Mouse (Mus musculus): Measurements from ENCODE around the gene Cd4. TPM values are rescaled to one million over a fixed set of nuclear protein-coding genes. Genes with fewer than 3 reads are reported as not detected.

Gene Cd4
- polyA plus RNA-seq, 1 experiment from 2014 or later, result 0.08 TPM

- 66% methylated on average over 18 of the region's 18 CpGs for WGBS
- H3K4me2 ChIP-seq, result no peak overlapping the region
- H3K9me3 ChIP-seq (replicated peaks), result no peaks in the 10 kb centered on the region
- no peak overlapping the region for H3K9ac ChIP-seq
- H3K27me3 ChIP-seq, result no peaks in the 10 kb centered on the region
- peaks cover 4% of the 10 kb centered on the region; the same call in 1 of the 2 replicates for H3K36me3 ChIP-seq (ENCODE audit: poor library complexity, severe bottlenecking)
- ATAC-seq, result no peak
- peaks cover 40% of the 10 kb centered on the region for H3K4me1 ChIP-seq
- H3K27ac ChIP-seq, result no peak overlapping the region
- no peak overlapping the region for H3K4me3 ChIP-seq
Measured at GRCm38 (mm10) chr6:124865766-124866362, 22.2 kb downstream of the Cd4 start.

- peak within 1 kb of the TSS; percentile 62 for H3K4me3 ChIP-seq
- peaks cover 6% of the 10 kb centered on the region; the same call in 1 of the 2 replicates for H3K36me3 ChIP-seq (ENCODE audit: poor library complexity, severe bottlenecking)
- no peaks in the 10 kb centered on the region for H3K27me3 ChIP-seq
- ATAC-seq, result peak; percentile 70
- no peaks in the 10 kb centered on the region for H3K9me3 ChIP-seq (replicated peaks)
- WGBS, result under 1% methylated on average over 34 of the region's 43 CpGs
- H3K4me2 ChIP-seq, result peak within 1 kb of the TSS; percentile 69
- H3K9ac ChIP-seq, result peak within 1 kb of the TSS; percentile 76
- peak within 1 kb of the TSS; percentile 86 for H3K27ac ChIP-seq
- H3K4me1 ChIP-seq, result peaks cover 56% of the 10 kb centered on the region
Measured at GRCm38 (mm10) chr6:124863658-124864298, 24.2 kb downstream of the Cd4 start, which contains the start of gene Gpr162. TSS of gene Gpr162 (minus strand) at chr6:124863983.

GRCm38 (mm10) chr6:124863125-124863657, 24.8 kb downstream of the Cd4 start:
- under 1% methylated on average over 16 of the region's 16 CpGs for WGBS
- Histone ChIP-seq H3K36me3 (ENCODE audit: poor library complexity, severe bottlenecking) (peaks cover 6% of the 10 kb centered on the region; the same call in 1 of the 2 replicates), H3K9ac (peak overlapping the region; percentile 76), H3K9me3 (replicated peaks) (no peaks in the 10 kb centered on the region), H3K27ac (peak overlapping the region; percentile 86), H3K4me1 (peaks cover 62% of the 10 kb centered on the region), H3K4me2 (peak overlapping the region; percentile 69), H3K27me3 (no peaks in the 10 kb centered on the region), H3K4me3 (peak overlapping the region; percentile 62)
- peak; percentile 28 for ATAC-seq

GRCm38 (mm10) chr6:124862406-124863124, 25.5 kb downstream of the Cd4 start:
- H3K4me3 ChIP-seq, result peak overlapping the region; percentile 62
- peak overlapping the region; percentile 86 for H3K27ac ChIP-seq
- H3K4me1 ChIP-seq, result peaks cover 68% of the 10 kb centered on the region
- H3K27me3 ChIP-seq, result no peaks in the 10 kb centered on the region
- H3K9ac ChIP-seq, result peak overlapping the region; percentile 76
- no peaks in the 10 kb centered on the region for H3K9me3 ChIP-seq (replicated peaks)
- H3K4me2 ChIP-seq, result peak overlapping the region; percentile 69
- ATAC-seq, result peak; percentile 1; the same call in 1 of the 2 replicates
- WGBS, result 12% methylated on average over 7 of the region's 8 CpGs
- H3K36me3 ChIP-seq (ENCODE audit: poor library complexity, severe bottlenecking), result peaks cover 6% of the 10 kb centered on the region; the same call in 1 of the 2 replicates

GRCm38 (mm10) chr6:124861802-124862201, 26.2 kb downstream of the Cd4 start:
- peaks cover 68% of the 10 kb centered on the region for H3K4me1 ChIP-seq
- WGBS, result 23% methylated on average over 3 of the region's 3 CpGs
- peak overlapping the region; percentile 62 for H3K4me3 ChIP-seq
- peak overlapping the region; percentile 76 for H3K9ac ChIP-seq
- H3K27ac ChIP-seq, result 0 out of 2 replicates have a peak overlapping the region, but pooled peaks have one; percentile 86
- H3K4me2 ChIP-seq, result peak overlapping the region; percentile 69
- peaks cover 6% of the 10 kb centered on the region; the same call in 1 of the 2 replicates for H3K36me3 ChIP-seq (ENCODE audit: poor library complexity, severe bottlenecking)
- no peaks in the 10 kb centered on the region for H3K27me3 ChIP-seq
- H3K9me3 ChIP-seq (replicated peaks), result no peaks in the 10 kb centered on the region
- no peak for ATAC-seq

GRCm38 (mm10) chr6:124861266-124861665, 26.8 kb downstream of the Cd4 start:
- peak overlapping the region; percentile 76; the same call in 1 of the 2 replicates for H3K9ac ChIP-seq
- no peak overlapping the region for H3K4me3 ChIP-seq

GRCm38 (mm10) chr6:124860511-124860910, 27.5 kb downstream of the Cd4 start:
- no peaks in the 10 kb centered on the region for H3K9me3 ChIP-seq (replicated peaks)
- 0 out of 2 replicates have a peak overlapping the region, but pooled peaks have one; percentile 36 for H3K4me2 ChIP-seq
- peaks cover 6% of the 10 kb centered on the region; the same call in 1 of the 2 replicates for H3K36me3 ChIP-seq (ENCODE audit: poor library complexity, severe bottlenecking)
- peak overlapping the region; percentile 13; the same call in 1 of the 2 replicates for H3K9ac ChIP-seq
- ATAC-seq, result no peak
- WGBS, result 76% methylated on average over 9 of the region's 9 CpGs
- H3K27ac ChIP-seq, result no peak overlapping the region
- H3K4me3 ChIP-seq, result no peak overlapping the region
- H3K27me3 ChIP-seq, result no peaks in the 10 kb centered on the region
- peaks cover 80% of the 10 kb centered on the region for H3K4me1 ChIP-seq

More at GRCm38 (mm10) chr6:124861266-124861665, 26.8 kb downstream of the Cd4 start:
- H3K4me1 ChIP-seq, result peaks cover 73% of the 10 kb centered on the region
- H3K9me3 ChIP-seq (replicated peaks), result no peaks in the 10 kb centered on the region
- H3K36me3 ChIP-seq (ENCODE audit: poor library complexity, severe bottlenecking), result peaks cover 6% of the 10 kb centered on the region; the same call in 1 of the 2 replicates
- no peaks in the 10 kb centered on the region for H3K27me3 ChIP-seq
- H3K4me2 ChIP-seq, result peak overlapping the region; percentile 69
- 0 out of 2 replicates have a peak overlapping the region, but pooled peaks have one; percentile 86 for H3K27ac ChIP-seq
- no peak for ATAC-seq
- 79% methylated on average over 19 of the region's 19 CpGs for WGBS

- Histone ChIP-seq H3K4me3 (no peak overlapping the region), H3K27me3 (no peaks in the 10 kb centered on the region), H3K27ac (peak overlapping the region; percentile 44; the same call in 1 of the 2 replicates), H3K9ac (peak overlapping the region; percentile 45; the same call in 1 of the 2 replicates), H3K36me3 (ENCODE audit: poor library complexity, severe bottlenecking) (peaks cover 6% of the 10 kb centered on the region; the same call in 1 of the 2 replicates), H3K4me1 (peaks cover 80% of the 10 kb centered on the region), H3K4me2 (peak overlapping the region; percentile 36), H3K9me3 (replicated peaks) (no peaks in the 10 kb centered on the region)
- ATAC-seq, result no peak
- 6% methylated on average over 12 of the region's 12 CpGs for WGBS
Measured at GRCm38 (mm10) chr6:124859725-124860124, 28.3 kb downstream of the Cd4 start.

- H3K4me2 ChIP-seq, result 0 out of 2 replicates have a peak overlapping the region, but pooled peaks have one; percentile 76
- no peak for ATAC-seq
- 0 out of 2 replicates have a peak overlapping the region, but pooled peaks have one; percentile 12 for H3K9ac ChIP-seq
- no peaks in the 10 kb centered on the region for H3K9me3 ChIP-seq (replicated peaks)
- H3K36me3 ChIP-seq (ENCODE audit: poor library complexity, severe bottlenecking), result peaks cover 7% of the 10 kb centered on the region
- H3K27ac ChIP-seq, result no peak overlapping the region
- no peaks in the 10 kb centered on the region for H3K27me3 ChIP-seq
- 81% methylated on average over 28 of the region's 28 CpGs for WGBS
- H3K4me3 ChIP-seq, result no peak overlapping the region
- H3K4me1 ChIP-seq, result peaks cover 76% of the 10 kb centered on the region
Measured at GRCm38 (mm10) chr6:124858561-124859318, 29.3 kb downstream of the Cd4 start.

- Histone ChIP-seq H3K4me1 (peaks cover 69% of the 10 kb centered on the region), H3K4me2 (peak overlapping the region; percentile 76), H3K27ac (peak overlapping the region; percentile 97), H3K9me3 (replicated peaks) (no peaks in the 10 kb centered on the region), H3K4me3 (peak overlapping the region; percentile 77), H3K9ac (peak overlapping the region; percentile 97), H3K27me3 (no peaks in the 10 kb centered on the region), H3K36me3 (ENCODE audit: poor library complexity, severe bottlenecking) (peaks cover 14% of the 10 kb centered on the region)
- 26% methylated on average over 26 of the region's 26 CpGs for WGBS
- no peak for ATAC-seq
Measured at GRCm38 (mm10) chr6:124857840-124858530, 30.0 kb downstream of the Cd4 start.

Data from forebrain, embryonic 13.5 days (tissue).